Mouse (Mus musculus) ES-Bruce4 (cell line): ENCODE results near the gene Smco2.

ENCODE experiments used
- CTCF ChIP-seq: IDR thresholded peaks from one replicate; pipeline ENCODE4 v1.8.1; 2011; ENCODE audit warnings: low read depth, low read length
- POLR2A ChIP-seq: IDR thresholded peaks from one replicate; pipeline ENCODE4 v1.8.1; 2011; ENCODE audit warnings: low read length; ENCODE audit not compliant: insufficient read depth

GRCm38 (mm10) chr6:146884171-146884570 is 34.3 kb downstream of the Smco2 start:
- TF ChIP-seq CTCF (no peak), POLR2A (no peak)
